Mouse (Mus musculus): ENCODE data around the gene Ccdc141. TPM values are rescaled to one million over a fixed set of nuclear protein-coding genes. Genes with fewer than 3 reads are reported as not detected.
A peak's percentile ranks its signal among the peaks of the same experiment; 100 is the strongest.

Ccdc141 gene
- total RNA-seq, 2 experiments from 2014 or later, result 0.47 to 0.48 TPM

DNA sequence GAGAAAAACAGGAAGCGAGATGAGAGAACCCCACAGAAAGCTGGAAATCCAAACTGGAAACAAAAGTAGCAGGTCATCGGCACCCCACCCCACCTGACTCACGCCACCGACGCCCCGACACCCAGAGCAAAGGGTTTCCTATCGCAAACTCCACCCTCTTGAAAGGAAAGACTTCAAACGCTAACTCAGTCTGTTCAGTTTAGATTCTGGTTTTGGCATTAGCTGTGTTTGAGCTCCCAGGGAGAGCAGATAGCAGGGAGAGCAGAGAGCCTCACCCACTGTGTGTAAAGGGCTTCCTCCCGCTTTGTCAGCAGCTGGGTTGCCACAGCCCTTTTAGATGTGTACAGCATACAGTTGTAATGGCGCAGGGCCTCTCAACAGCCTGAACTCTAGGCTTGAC lies 6.0 kb upstream of the Ccdc141 start:
- peak; percentile 91 for ATAC-seq (replicated peaks; ENCODE audit: low FRiP score, low TSS enrichment, poor library complexity, severe bottlenecking)

DNA sequence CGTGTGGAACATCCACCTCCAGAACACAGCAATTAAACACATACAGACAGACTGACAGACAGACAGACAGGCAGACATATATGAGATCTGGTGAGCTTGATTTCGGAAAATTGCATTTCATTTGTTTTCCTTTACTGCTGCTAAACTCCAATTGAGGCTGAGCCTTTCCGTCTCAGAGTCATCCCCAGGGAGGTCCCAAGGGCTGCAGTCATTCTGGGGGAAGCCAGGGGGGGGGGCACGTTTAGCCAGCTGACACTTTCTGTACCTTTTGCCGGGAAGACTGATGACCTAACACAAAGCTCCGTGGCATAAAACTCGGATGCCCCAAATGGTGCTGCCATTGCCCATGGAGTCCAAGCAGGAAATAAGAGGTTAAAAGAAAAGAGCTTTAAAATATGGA lies 5.0 kb upstream of the Ccdc141 start:
- ATAC-seq (replicated peaks; ENCODE audit: low FRiP score, low TSS enrichment, poor library complexity, severe bottlenecking), result no peak

DNA sequence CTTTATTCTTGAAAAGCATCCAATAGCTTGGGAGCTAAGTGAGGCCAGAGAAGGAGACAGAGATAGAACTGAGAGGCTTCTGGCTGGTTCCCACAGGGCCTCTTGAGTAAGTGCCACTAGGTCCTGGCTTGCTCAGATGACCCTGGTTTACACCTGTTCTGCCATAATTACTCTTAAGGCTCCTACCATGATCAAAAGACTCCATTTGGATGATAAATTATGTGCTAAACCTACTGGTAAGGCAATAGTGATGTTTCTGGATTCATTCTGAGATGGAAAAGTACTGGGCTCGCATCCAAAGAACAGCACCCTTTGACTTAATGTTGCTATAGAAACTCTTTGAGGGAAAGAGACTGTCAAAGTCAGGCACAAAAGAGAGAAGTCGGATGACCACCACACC lies 3.9 kb upstream of the Ccdc141 start:
- ATAC-seq (replicated peaks; ENCODE audit: low FRiP score, low TSS enrichment, poor library complexity, severe bottlenecking), result no peak

DNA sequence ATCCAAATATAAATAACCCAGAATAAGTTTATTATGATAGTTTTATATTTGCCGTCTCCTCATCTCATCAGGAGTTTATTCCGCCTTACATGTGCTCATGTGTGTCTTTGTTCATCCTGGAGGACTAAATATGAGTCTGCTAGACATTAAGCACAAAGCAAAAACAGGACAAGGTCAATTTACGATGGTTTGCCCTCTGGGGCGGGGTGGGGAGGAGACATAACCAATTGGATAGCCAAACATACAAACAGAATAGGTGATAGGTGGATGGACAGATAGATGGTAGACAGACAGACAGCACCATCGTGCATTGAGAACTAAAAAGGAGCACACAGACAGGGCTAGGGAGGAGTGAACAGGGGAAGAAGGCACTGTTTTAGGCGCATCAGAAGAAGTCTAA lies 3.4 kb upstream of the Ccdc141 start:
- ATAC-seq (replicated peaks; ENCODE audit: low FRiP score, low TSS enrichment, poor library complexity, severe bottlenecking), result no peak

DNA sequence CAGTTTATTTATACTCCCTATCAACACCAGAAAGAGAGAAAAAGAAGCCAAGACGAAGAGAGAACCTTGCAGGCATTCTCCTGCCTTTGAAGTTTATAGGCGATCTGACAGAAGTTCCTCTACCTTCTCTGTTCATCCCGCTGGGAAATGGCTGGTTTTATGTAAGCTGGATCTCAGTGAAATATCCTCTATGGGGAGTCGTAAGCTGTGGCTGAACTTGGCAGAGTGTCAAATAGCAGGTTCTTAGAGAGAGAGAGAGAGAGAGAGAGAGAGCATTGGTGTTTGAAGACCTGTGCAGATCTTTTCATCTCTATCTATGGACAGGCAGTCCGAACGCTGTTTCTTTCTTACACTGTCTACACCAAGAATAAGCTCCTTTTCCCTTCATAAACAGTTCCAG lies 2.9 kb upstream of the Ccdc141 start:
- ATAC-seq (replicated peaks; ENCODE audit: low FRiP score, low TSS enrichment, poor library complexity, severe bottlenecking), result no peak

DNA sequence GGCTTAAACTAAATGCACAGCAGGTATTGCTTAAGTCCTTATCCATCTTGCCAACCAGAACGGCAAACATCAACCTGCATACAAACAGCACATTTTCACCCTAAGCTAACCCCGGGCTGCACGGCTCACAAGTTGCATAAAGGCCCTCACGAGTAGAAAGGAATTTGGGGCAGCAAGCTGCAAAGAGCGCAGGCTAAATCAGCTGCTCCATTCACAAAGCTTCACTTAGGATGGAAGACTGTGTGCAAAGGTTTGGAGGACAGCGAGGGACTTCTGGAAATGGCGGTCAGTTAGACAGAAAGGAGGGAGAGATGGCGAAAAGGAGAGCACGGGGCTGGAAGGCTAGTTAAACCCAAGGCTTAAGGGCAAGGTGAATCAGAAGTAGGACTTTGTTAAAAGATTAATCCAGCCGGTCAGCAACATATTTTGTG lies 1.8 kb upstream of the Ccdc141 start:
- no peak for ATAC-seq (replicated peaks; ENCODE audit: low FRiP score, low TSS enrichment, poor library complexity, severe bottlenecking)

DNA sequence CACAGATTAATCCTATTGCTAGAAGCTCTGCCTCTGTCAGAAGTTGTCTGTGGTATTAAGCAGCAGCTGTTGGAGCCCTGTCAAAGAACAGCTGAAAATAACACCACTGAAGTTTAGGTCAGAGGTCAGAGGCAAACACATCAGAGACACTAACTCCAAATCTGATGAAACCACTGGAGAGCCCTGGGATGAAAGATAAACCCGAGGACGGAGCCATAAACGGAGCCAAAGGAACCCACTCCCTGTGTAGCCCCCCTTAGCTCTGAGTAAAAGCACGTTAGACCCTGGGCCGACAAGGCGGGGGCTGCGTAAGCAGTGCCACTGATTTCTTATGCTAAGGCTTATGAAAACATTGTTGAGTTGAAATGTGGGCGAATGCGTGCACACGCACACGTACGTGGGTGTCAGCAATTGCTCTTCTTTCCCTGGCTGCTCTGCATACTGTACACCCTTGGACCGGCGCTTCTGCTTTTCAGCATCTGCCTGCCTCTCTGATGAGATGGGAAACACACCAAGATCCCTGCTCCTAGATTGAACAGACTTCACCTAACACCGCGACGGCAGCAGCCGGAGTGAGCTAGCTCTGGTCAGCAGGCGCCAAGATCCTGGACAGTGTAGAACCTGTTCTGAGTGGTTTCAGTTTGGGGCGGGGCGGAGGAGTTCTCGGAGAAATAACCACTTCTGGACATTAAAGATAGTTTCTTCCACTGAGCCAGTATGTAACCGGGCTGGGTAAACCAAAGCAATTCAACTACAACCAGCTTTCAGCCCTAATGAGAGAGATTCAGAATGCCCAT lies 1.2 kb upstream of the Ccdc141 start:
- ATAC-seq (replicated peaks; ENCODE audit: low FRiP score, low TSS enrichment, poor library complexity, severe bottlenecking), result no peak

DNA sequence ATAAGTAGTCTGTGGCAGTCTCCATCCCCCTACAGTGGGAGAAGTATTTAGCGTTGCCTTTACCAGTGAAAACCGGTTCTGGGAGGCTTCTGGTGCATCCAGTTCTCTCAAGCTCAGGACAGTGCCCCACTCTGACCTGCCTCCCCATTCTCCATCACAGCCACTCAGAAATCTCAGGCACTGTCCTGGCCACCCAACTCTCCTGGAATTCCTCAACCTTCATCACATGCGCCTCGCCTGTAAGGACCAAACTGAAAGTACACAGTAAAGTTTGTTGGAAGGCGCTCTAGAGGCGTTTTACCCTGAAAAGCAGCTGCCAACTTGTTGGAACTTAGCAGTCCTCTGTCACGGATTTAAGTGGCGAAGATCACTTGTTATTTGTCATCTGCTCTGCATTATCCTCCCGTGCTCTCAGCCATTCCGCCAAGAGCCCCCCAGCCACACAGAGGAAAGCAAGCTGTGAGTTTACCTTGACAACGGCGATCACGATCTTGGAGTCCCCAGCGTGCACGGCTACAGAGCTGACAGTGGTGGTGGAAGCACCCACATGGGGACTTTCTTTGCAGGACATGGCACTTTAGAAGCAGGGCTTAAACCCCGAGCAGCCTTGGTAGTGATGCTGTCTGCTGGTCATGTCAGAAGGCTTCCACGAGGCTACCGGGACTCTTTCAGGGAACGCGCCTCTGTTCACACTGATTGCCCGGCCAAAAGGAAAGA lies 362 bp downstream of the Ccdc141 start:
- peak; percentile 71 for ATAC-seq (replicated peaks; ENCODE audit: low FRiP score, low TSS enrichment, poor library complexity, severe bottlenecking)

DNA sequence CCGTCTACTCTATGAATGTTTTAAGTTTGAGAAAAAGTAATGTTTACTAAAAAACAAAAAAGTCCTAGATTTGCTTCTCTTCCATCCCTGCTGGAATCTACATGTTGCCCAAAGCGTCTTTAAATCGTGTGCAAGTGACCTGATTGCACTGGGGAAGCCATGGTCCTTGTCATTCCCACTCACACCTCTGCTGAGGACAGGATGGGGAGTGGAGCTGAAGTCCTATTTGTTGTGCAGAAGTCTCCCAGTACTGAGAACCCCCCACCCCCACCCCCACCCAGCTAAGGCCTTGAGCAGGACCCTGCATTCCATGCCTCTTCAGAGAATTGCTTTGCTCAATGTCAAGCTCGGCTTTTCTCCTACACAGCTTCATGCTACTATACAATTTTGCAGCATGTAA lies 1.2 kb downstream of the Ccdc141 start:
- no peak for ATAC-seq (replicated peaks; ENCODE audit: low FRiP score, low TSS enrichment, poor library complexity, severe bottlenecking)

DNA sequence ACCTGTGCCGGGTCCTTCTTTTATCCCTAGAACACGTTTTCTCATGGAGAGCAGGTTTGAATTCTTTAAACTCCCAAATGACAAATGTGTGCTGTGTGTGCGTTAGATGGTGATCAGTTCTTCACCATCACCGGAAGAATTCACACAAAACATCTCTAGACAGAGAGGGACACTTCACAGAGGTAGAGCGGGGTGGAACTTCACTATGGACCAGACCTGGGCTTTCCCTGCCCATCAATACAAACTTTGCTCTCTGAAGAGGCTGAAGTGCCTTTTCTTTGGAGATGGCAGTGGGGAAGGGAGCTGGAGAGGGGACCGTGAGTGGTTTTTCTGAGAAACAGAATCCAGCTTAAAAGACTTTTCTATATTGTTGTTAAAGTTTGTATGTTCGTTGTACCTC lies 1.7 kb downstream of the Ccdc141 start:
- no peak for ATAC-seq (replicated peaks; ENCODE audit: low FRiP score, low TSS enrichment, poor library complexity, severe bottlenecking)

DNA sequence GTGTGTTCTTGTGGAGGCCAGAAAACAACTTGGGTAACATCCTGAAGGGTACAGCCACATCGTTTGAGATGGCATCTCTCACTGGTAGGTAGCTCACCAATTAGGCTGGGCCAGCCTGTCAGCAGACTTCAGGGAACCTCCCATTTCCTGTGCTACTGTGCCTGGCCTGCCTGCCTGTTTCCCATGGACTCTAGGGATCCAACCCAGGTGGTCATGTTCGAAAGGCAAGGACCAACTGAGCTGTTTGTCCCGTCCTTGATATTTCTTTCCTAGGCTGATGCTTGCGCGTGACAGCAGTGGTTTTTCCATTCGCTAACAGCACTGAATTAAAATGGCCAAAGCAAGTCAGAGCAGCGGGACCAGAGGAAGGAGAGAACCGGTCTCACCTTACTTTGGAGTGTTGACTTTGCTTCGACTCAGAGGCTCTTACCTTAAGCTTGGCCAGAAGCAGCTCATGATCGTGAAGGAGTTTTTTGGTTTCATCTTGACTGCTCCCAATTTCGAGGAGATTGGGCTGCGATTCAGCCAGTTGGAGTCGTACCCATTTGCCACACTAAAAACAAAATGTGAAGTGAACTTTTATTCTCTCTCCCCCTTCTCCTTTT lies 2.3 kb downstream of the Ccdc141 start:
- ATAC-seq (replicated peaks; ENCODE audit: low FRiP score, low TSS enrichment, poor library complexity, severe bottlenecking), result no peak

DNA sequence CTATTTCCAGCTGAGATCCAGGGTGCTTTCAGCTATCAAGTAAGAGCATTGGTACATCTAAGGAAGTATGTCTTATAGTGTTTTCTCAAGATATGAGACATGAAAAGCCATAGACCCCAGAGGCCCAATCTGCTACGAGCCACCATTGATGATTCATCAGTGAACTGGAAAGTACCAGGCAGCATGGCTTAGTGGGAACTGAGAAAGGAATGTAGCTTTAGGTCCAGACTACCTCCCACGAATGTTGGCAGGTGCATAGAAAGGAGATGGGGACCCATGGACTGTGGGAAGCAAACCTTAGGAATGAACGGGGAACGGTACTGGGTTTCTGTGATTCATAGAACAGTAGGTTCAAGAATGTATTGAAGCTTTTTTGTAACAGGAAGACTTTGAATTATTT lies 4.1 kb downstream of the Ccdc141 start:
- ATAC-seq (replicated peaks; ENCODE audit: low FRiP score, low TSS enrichment, poor library complexity, severe bottlenecking), result no peak

DNA sequence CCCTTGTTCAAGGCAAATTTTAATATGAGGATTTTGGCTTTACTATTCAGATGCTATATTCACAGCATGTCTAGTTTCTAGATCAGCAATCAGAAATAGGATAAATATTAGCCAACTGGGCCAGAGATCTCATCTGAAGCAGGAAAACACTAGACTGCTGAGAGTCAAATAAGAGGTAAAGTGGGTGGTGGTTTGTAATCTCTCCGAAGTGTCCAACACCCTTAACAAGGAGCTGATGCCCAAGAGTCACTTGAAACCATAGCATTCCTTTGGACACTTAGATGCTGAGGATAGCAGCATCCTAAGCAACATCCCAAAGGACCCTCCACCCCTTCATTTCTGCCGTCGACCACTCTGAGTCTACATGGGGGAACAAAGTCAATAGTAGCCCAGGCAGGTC lies 5.8 kb downstream of the Ccdc141 start:
- no peak for ATAC-seq (replicated peaks; ENCODE audit: low FRiP score, low TSS enrichment, poor library complexity, severe bottlenecking)

DNA sequence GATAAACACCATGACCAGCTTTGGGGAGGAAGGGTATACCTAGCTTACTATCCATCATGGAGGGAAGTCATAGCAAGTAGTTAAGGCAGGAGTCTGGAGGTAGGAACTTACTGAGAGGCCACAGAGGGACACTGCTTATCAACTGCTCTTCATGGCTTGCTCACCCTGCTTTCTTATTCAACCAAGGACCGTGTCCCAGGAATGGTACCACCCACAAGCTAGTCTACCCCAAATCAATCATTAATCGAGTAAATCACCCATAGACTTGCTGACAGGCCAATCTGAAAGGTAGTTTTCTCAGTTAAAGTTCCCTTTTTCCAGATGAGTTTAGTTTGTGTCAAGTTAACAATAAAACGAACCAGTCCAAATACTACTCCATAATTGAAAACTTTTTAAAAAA lies 7.1 kb downstream of the Ccdc141 start:
- no peak for ATAC-seq (replicated peaks; ENCODE audit: low FRiP score, low TSS enrichment, poor library complexity, severe bottlenecking)

DNA sequence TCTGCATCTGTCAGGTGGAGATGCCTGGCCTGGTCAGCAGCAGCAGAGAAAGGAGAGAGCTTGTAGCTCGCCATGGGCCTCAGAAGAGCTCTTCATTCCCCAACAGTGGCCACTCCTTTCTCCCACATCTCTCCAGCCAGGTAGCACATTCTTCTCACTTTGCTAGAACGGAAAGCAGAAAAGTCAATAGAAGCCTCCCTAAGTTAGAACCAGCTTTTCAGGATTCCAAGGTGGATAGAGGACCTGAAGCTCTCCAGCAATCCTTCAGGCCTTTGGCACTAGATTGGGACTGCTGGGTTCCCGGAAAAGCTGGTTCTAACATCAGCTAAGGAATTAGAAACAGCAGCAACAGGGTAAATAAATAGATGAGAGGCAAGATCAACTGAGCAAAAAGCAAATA lies 8.3 kb downstream of the Ccdc141 start:
- ATAC-seq (replicated peaks; ENCODE audit: low FRiP score, low TSS enrichment, poor library complexity, severe bottlenecking), result no peak

DNA sequence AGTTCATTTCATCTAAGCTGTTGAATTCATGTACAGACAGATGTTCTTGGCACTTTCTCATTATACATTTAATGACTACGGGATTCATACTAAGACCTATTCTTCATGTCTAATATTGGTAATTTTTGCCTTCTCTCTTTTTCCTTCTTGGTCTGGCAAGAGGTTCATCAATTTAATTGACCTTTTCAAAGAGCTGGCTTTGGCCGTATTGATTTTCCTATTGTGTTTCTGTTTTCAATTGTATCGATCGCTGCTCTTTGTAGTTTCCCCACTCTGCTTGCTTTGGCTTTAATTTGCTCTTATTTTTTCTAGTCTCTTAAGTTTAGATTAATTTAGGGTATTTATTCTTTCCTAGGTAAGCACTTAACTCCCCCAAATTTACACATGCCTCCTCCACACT lies 12.9 kb downstream of the Ccdc141 start:
- ATAC-seq (replicated peaks; ENCODE audit: low FRiP score, low TSS enrichment, poor library complexity, severe bottlenecking), result no peak

DNA sequence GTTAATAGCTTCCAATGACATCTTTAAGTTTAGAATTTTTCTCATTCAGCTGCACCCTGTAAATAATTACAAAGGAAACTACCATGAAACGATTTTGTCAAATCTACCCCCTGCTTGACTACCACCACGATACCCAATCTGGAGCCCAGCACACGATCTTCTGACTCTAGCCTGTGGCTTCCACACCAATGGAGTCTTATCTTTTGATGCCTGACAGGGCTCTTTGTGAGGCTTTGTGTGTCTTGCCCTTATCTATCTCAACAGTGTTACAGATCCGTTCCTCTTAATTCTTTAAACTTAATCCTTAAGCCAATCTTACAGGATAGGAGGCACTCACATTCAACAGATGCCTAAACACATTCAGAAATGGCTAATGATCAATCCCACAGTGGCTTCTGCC lies 16.4 kb downstream of the Ccdc141 start:
- ATAC-seq (replicated peaks; ENCODE audit: low FRiP score, low TSS enrichment, poor library complexity, severe bottlenecking), result peak; percentile 99

DNA sequence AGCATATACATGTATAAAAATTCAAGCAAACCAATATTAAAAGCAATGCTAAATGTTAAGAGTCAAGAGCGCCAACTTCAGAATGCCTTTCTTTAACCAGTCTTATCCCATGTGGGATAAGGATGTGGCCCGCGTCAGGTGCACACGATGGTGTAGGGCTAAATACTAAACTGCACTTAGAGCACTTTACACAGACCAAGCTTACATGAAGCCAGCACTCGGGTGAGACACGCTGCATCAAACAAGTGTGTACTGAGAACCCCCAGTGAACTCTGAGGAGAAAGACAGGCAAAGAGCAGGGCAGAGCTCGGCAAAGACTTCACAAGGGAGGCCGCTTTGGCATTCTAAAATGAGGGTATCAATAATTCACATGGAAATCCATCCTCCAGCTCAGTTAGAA lies 19.2 kb downstream of the Ccdc141 start:
- ATAC-seq (replicated peaks; ENCODE audit: low FRiP score, low TSS enrichment, poor library complexity, severe bottlenecking), result no peak

DNA sequence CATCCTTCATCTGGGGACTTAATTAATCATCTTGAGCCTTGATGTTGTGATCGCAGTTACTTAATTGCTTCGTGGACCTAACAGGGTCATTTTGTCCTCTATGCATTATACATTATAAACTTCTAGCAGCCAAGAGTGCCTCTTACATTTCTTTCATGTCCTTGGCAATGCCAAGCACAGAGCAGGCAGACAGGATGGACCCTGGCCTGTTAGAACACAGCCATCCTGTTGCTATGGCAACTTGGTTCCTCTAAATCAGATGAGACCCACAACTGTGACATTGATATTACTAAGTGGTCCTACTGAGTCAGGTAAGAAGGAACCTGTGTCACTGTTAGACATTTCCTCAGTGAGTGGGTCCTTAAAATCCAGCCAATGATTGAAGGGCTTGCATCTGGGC lies 20.9 kb downstream of the Ccdc141 start:
- ATAC-seq (replicated peaks; ENCODE audit: low FRiP score, low TSS enrichment, poor library complexity, severe bottlenecking), result no peak

DNA sequence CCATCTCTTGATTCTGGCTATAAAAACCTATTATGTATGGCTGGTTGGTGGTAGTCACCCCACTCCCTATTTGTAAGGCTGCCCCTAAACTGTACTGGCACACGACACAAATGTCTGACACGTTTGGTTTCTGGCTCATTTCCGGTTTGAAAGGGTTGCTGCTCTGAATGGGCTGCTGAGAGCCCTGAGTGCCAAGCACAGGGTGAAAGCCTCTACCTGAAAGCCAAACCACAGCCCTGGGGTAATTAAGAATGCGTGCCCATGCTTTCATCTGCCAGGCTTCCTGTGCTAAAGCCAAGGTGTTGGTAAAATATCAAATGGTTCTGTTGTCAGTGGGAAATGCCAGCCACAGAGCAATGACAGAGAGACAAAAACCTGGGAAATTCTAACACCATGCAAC lies 22.2 kb downstream of the Ccdc141 start:
- no peak for ATAC-seq (replicated peaks; ENCODE audit: low FRiP score, low TSS enrichment, poor library complexity, severe bottlenecking)

DNA sequence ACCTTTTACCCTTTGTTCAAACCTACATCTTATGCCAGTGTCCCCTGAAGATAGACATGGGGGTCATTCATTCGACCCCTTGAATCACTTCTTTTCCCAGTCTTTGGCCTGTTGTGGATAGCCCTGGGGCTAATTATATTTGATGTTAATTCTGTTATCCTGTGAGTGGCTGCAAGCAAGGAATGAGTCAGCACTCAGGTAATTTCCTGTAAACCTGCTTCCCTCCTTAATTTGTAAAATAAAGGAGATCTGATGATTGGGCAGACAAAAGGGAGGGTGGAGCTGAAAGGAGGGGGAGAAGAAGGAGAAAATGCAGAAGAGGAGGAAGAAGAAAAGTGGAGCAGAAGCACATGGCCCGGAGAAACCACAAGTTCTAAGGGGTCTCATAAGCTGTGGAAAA lies 23.5 kb downstream of the Ccdc141 start:
- no peak for ATAC-seq (replicated peaks; ENCODE audit: low FRiP score, low TSS enrichment, poor library complexity, severe bottlenecking)

All from megakaryocyte-erythroid progenitor cell, adult 5-6 weeks (primary cell).